Mouse (Mus musculus) midbrain, postnatal 0 days (tissue): ENCODE measurements around the gene Stk39. TPM values are rescaled to one million over a fixed set of nuclear protein-coding genes. Genes with fewer than 3 reads are reported as not detected.

Experiments used
- ATAC-seq: fragments of 200-750 bp; cut with Nextera tagmentation; 2 replicates; pipeline ENCODE4 v1.8.0; 2017; ENCODE audit warnings: moderate number of reproducible peaks, mild to moderate bottlenecking, moderate TSS enrichment, moderate library complexity; ENCODE audit not compliant: low FRiP score
- DNase-seq: peaks from one replicate; pipeline ENCODE4 v3.0.0-alpha.2; 2015; ENCODE audit warnings: low spot score
- H3K27ac ChIP-seq: fragments of 300-500 bp; sonication (generic); 2 replicates; pipeline ENCODE4 v1.5.1; 2014; ENCODE audit warnings: low read depth, mild to moderate bottlenecking, low read length, mixed read lengths
- H3K27me3 ChIP-seq: fragments of 300-500 bp; sonication (generic); 2 replicates; pipeline ENCODE4 v1.6.1; 2014; ENCODE audit warnings: low read length, control low read depth, mixed read lengths; ENCODE audit not compliant: insufficient read depth
- H3K36me3 ChIP-seq: fragments of 300-500 bp; sonication (generic); 2 replicates; pipeline ENCODE4 v1.6.1; 2014; ENCODE audit warnings: low read length, control low read depth, mixed read lengths; ENCODE audit not compliant: insufficient read depth
- H3K4me1 ChIP-seq: fragments of 300-500 bp; sonication (generic); 2 replicates; pipeline ENCODE4 v1.6.1; 2014; ENCODE audit warnings: mild to moderate bottlenecking, control low read depth, antibody characterized with exemption, low read length, mixed read lengths; ENCODE audit not compliant: insufficient read depth
- H3K4me2 ChIP-seq: fragments of 300-500 bp; sonication (generic); 2 replicates; pipeline ENCODE4 v1.6.1; 2014; ENCODE audit warnings: low read depth, mild to moderate bottlenecking, low read length, mixed read lengths; ENCODE audit not compliant: poor library complexity, severe bottlenecking
- H3K4me3 ChIP-seq: fragments of 300-500 bp; sonication (generic); 2 replicates; pipeline ENCODE4 v1.5.1; 2014; ENCODE audit warnings: low read depth, mild to moderate bottlenecking, low read length, moderate library complexity
- H3K9ac ChIP-seq: fragments of 300-500 bp; sonication (generic); replicated peaks from 2 replicates; pipeline ENCODE4 v1.6.1; 2014; ENCODE audit warnings: mild to moderate bottlenecking, low read length, moderate library complexity, mixed read lengths; ENCODE audit not compliant: poor library complexity, severe bottlenecking
- H3K9me3 ChIP-seq: fragments of 300-500 bp; sonication (generic); 2 replicates; pipeline ENCODE4 v1.6.1; 2016; ENCODE audit warnings: low read length, control low read depth
- CTCF ChIP-seq: IDR thresholded peaks from 2 replicates; pipeline ENCODE4 v1.5.1; 2016; ENCODE audit warnings: antibody characterized with exemption, mild to moderate bottlenecking
- WGBS: fragments of 180-500 bp; shearing (Covaris S2); extraction: QIAGEN DNeasy Blood & Tissue Kit; methylation state at CpG from one replicate; pipeline ENCODE4 v1.1.7; 2014; 5-methylcytosine and 5-hydroxymethylcytosine counted together
- polyA plus RNA-seq: library from polyadenylated mRNA; unstranded; fragments of >200 nt; fragmentation: Nextera tagmentation; extraction: Ambion mirVana; gene quantifications from 2 replicates; pipeline ENCODE4 v1.2.1, GENCODE M21; 2015
- total RNA-seq: library from RNA; depleted of rRNA; stranded (reverse); fragments of >200 nt; gene quantifications from 2 replicates; pipeline ENCODE4 v1.2.3, GENCODE M21; 2014

Stk39 gene
- total and polyA plus RNA-seq, 2 experiments from 2014 or later, result 23.4 to 33.9 TPM

DNA sequence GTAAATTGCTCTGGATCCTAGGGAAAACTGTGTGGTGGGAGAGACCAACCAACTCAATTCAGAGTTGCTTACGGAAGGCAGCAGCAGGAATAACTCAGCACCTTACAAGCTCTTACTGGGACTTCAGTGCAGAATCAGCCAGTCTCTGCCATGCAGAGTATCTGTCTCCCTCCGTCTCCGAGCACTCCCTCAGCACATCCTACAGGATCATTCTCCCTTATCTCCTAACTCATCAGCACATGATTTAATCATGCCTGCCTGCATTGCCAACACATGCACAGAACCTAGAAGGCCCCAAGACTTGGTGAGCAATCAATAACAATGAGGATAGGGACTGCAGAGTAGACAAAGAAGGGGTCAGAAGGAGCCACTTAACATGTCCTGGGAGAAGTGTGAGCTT lies 2.6 kb downstream of the Stk39 start:
- no peak overlapping the region for H3K27ac ChIP-seq
- peak overlapping the region; percentile 22; the same call in 1 of the 2 replicates for H3K4me2 ChIP-seq
- H3K27me3 ChIP-seq, result no peaks in the 10 kb centered on the region
- H3K4me1 ChIP-seq, result no peaks in the 10 kb centered on the region
- whole genome bisulfite sequencing, result 61% methylated on average over 3 of the region's 3 CpGs
- H3K9ac ChIP-seq, result no peak overlapping the region
- DNase-seq, result no peak
- H3K36me3 ChIP-seq, result no peaks in the 10 kb centered on the region
- TF ChIP-seq CTCF, result no peak
- no peak for ATAC-seq
- no peaks in the 10 kb centered on the region for H3K9me3 ChIP-seq
- no peak overlapping the region for H3K4me3 ChIP-seq

DNA sequence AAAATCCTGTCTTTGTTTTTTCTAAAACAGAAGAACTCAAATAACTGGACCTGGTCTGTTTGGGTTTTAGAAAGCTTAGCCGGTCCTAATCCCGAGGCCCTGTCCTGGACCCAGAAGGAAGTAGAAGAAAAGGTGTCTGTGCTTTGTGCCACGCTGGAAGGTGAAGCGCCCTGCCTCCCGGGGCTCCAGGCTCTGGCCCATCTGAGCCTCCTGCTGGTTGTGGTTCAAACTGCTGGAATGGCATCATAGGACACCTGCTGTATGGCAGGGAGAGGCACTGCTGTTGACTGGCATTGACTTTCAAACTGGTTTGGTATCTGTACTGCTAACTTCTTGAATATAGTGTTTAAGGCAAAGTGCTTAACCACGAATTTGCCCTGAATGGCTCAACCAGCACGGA lies 3.4 kb downstream of the Stk39 start:
- Histone ChIP-seq H3K27ac (no peak overlapping the region), H3K4me1 (no peaks in the 10 kb centered on the region), H3K9ac (no peak overlapping the region), H3K4me3 (no peak overlapping the region), H3K9me3 (no peaks in the 10 kb centered on the region), H3K36me3 (no peaks in the 10 kb centered on the region), H3K4me2 (no peak overlapping the region), H3K27me3 (no peaks in the 10 kb centered on the region)
- 43% methylated on average over 7 of the region's 7 CpGs for WGBS
- peak; percentile 69 for TF ChIP-seq CTCF
- no peak for ATAC-seq
- peak; percentile 28 for DNase-seq

GRCm38 (mm10) chr2:68468259-68468658 lies 3.8 kb downstream of the Stk39 start:
- WGBS, result 76% methylated on average over 14 of the region's 14 CpGs
- H3K27me3 ChIP-seq, result no peaks in the 10 kb centered on the region

DNA sequence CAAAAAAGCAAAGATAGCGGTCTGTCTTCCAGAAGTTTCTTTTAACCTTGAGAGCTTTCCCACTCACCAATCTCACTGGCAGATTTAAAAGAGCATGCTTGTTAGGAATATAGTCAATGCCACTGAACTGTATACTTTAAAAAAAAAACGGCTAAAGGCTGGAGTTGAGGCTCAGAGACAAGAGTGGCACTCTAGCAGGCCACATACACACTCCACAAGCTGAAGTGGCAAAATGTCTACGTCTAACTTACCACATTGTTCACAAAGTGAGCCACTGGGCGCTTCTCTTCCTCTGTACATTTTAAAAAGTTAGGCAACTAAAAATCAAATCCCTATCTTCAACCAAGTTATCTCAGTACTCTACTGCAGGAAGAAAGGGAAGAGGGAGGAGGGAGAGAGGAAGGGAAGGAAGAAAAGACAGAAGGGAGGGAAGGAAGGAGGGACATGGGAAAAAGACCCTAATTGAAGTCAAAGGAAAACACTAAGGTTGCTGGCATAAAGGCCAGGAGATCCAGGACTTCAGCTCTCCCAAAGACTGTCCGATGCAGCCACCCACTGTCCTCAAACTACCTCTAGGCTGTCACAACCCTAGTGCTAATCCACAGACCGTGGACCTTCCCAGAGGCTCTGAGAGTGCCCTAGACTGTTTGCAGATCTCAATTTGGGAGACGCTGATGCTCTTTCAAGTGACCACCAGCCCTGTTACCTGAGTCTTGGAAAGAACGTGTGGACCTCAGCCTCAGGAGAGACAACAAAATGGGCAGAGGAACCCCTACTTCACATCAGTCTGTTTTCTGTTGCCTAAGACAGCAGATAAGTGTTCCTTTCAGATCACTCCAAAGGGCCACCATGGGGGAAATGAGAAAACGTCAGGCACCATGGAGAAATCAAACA lies 4.7 kb downstream of the Stk39 start:
- ATAC-seq (no peak), DNase-seq (no peak)
- Histone ChIP-seq H3K36me3 (no peaks in the 10 kb centered on the region), H3K27me3 (no peaks in the 10 kb centered on the region), H3K27ac (no peak overlapping the region), H3K9ac (no peak overlapping the region), H3K4me2 (no peak overlapping the region), H3K4me3 (no peak overlapping the region), H3K4me1 (no peaks in the 10 kb centered on the region), H3K9me3 (no peaks in the 10 kb centered on the region)
- no peak for TF ChIP-seq CTCF
- 83% methylated on average over 9 of the region's 9 CpGs for WGBS

More at GRCm38 (mm10) chr2:68468259-68468658, 3.8 kb downstream of the Stk39 start:
- DNase-seq, result no peak
- Histone ChIP-seq H3K27ac (no peak overlapping the region), H3K9ac (no peak overlapping the region), H3K36me3 (no peaks in the 10 kb centered on the region), H3K4me1 (no peaks in the 10 kb centered on the region), H3K4me3 (no peak overlapping the region), H3K4me2 (no peak overlapping the region), H3K9me3 (no peaks in the 10 kb centered on the region)
- TF ChIP-seq CTCF, result no peak
- no peak for ATAC-seq

GRCm38 (mm10) chr2:68466124-68467070 lies 5.7 kb downstream of the Stk39 start:
- no peak; the same call in 1 of the 2 replicates for ATAC-seq
- Histone ChIP-seq H3K4me1 (no peaks in the 10 kb centered on the region), H3K4me2 (no peak overlapping the region), H3K36me3 (no peaks in the 10 kb centered on the region), H3K27me3 (no peaks in the 10 kb centered on the region), H3K9me3 (no peaks in the 10 kb centered on the region), H3K4me3 (no peak overlapping the region), H3K27ac (no peak overlapping the region), H3K9ac (no peak overlapping the region)
- TF ChIP-seq CTCF, result no peak
- 83% methylated on average over 17 of the region's 19 CpGs for WGBS
- DNase-seq, result no peak
